Mouse (Mus musculus) frontal cortex, postnatal 14 days (tissue): ENCODE data around the gene Slc25a34.
A peak's percentile ranks its signal among the peaks of the same experiment; 100 is the strongest.

Experiments used
- DNase-seq, 2 experiments: peaks; one replicate each; pipeline ENCODE4 v3.0.0; 2022; ENCODE audit warnings: low spot score in 2 of 2

Gene Slc25a34

GRCm38 (mm10) chr4:141581051-141581450 is 42.6 kb downstream of the Slc25a34 start:
- no peak for DNase-seq

GRCm38 (mm10) chr4:141578833-141579232 is 44.8 kb downstream of the Slc25a34 start:
- DNase-seq: no peak

GRCm38 (mm10) chr4:141576877-141577276 is 46.7 kb downstream of the Slc25a34 start:
- no peak for DNase-seq

GRCm38 (mm10) chr4:141576404-141576803 is 47.2 kb downstream of the Slc25a34 start:
- no peak for DNase-seq

- DNase-seq: peak; percentile 54 to 80
These were observed 48.6 kb downstream of the Slc25a34 start for GRCm38 (mm10) chr4:141574789-141575702.

- no peak for DNase-seq
These were observed 50.2 kb downstream of the Slc25a34 start for GRCm38 (mm10) chr4:141573359-141573966.

GRCm38 (mm10) chr4:141572668-141573358 is 50.8 kb downstream of the Slc25a34 start:
- no peak for DNase-seq

GRCm38 (mm10) chr4:141571934-141572333 is 51.7 kb downstream of the Slc25a34 start:
- no peak for DNase-seq

GRCm38 (mm10) chr4:141571337-141571739 is 52.3 kb downstream of the Slc25a34 start:
- no peak for DNase-seq

- no peak for DNase-seq
These were observed 52.8 kb downstream of the Slc25a34 start for GRCm38 (mm10) chr4:141570821-141571220.

- DNase-seq: no peak
These were observed 53.6 kb downstream of the Slc25a34 start for GRCm38 (mm10) chr4:141570004-141570403.

GRCm38 (mm10) chr4:141568966-141569365 is 54.7 kb downstream of the Slc25a34 start:
- DNase-seq: no peak
